Mouse (Mus musculus): ENCODE data around the gene Man2b2.

DNA sequence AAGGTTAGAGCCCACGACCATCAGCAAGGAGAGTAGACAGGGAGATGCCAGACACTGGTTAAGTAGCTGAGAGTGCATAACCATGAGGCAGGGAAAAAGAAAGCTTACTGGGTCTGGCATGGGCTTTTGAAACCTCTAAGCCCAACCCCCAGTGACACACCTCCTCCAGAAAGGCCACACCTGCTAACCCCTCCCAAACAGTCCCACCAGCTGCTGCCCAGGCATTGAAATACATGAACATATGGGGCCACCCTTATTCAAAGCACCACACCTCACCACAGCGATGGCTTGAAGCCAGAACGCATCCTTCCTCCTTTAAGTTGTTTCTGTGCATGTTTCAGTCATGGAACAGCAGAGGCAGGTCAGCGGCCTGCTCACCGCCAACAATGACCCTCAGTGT is 57.9 kb downstream of the Man2b2 start:
- TF ChIP-seq POLR2A (IDR thresholded peaks at IDR 0.05; ENCODE audit: borderline replicate concordance, insufficient read depth, low read length) (no peak), CTCF (IDR thresholded peaks at IDR 0.05; ENCODE audit: borderline replicate concordance, insufficient read depth, low read depth, low read length) (no peak)
